Mouse (Mus musculus): ENCODE measurements around the gene Mllt1.

DNA sequence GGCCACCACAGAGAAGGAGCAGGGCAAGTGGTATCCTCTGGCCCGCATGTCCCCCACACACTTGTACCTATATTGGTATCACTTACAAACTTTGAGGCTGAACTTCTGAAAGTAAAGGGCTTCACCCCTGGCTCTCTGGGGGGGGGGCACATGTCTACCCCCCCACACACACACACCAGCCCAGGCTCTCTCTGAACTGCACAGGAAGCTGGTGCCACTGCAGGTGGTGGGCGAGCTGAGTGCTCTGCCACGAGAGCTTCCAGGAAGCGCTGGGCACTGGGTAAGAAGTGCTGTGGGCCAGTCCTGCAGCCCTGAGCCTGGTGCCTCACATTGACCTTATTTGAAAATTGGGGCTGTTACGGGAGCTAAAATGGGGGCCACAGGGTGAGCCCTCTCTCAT is 91.5 kb downstream of the Mllt1 start:
- TF ChIP-seq POLR2A (IDR thresholded peaks at IDR 0.05; ENCODE audit: borderline replicate concordance, extremely low read depth, low read depth, low read length) = no peak
- TF ChIP-seq CTCF (IDR thresholded peaks at IDR 0.05; ENCODE audit: insufficient read depth, low read length) = no peak

Data from lung, adult 2 months (tissue).